Mouse (Mus musculus) gastrocnemius, adult 18-20 months (tissue): ENCODE results near the gene Scd1. TPM values are rescaled to one million over a fixed set of nuclear protein-coding genes. Genes with fewer than 3 reads are reported as not detected.

Experiments
- DNase-seq: peaks from one replicate; pipeline ENCODE4 v3.0.0; 2021; ENCODE audit warnings: low spot score
- long read RNA-seq, 2 experiments: library from polyadenylated mRNA; stranded (forward); transcript quantifications; one replicate each; pipeline ENCODE4 v2.0.0; 2021
- total RNA-seq, 2 experiments: library from RNA; stranded (reverse); gene quantifications; 2 replicates each; pipeline ENCODE4 v1.2.3; 2021

Gene Scd1
- total RNA-seq: 10 to 100 TPM; 20.6 to 38.0 TPM
- long read RNA-seq, experiment 1, full-length matches to known transcripts: 25 of 37 reads
- long read RNA-seq, experiment 1, partial matches to known transcripts: 3 of 37 reads
- long read RNA-seq, experiment 1, other reads (novel, unspliced or antisense): 9 of 37 reads
- long read RNA-seq, experiment 2, full-length matches to known transcripts: 4 of 9 reads
- long read RNA-seq, experiment 2, partial matches to known transcripts: 2 of 9 reads
- long read RNA-seq, experiment 2, other reads (novel, unspliced or antisense): 3 of 9 reads

- DNase-seq: peak; percentile 55
Observed at GRCm38 (mm10) chr19:44407341-44408222, at the start of gene Scd1. Scd1 (minus strand) TSS chr19:44407879.

DNA sequence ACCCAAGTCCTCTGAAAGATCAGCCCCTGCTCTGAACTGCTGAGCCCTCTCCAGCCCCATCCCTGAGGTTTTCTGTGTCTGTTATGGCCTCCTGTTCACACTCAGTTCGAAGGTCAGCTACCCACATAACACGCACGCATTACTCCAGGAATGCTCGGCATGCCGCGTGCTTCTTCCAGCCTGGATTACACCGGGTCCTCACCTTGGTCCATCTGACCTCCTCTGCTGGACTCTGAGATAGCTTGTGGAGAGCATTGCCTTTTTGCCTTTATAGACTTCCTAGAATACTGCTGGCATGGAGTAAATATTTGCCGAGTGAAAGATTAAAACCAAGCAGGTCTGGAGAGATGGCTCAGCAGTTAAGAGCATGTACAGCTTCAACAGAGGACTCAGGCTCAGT is 47.7 kb upstream of the Scd1 start:
- no peak for DNase-seq

DNA sequence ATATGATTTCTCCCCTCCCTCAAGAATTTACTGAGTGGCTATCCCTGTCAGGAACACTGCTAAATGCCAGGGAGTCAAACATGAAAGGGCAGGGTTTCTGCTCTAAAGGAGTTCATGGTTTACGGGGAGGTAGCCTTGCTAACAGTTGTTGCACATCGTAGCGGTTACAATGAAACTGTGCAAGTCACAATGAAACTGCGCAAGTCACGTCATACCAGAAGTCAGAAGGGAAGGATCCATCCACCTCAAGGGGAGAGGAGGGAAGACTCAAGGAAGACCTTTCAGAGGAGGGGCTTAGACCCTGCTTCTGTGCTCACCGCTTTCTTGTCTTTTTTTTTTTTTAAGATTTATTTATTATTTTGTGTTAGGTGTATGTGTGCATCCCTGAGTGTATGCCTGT is 47.2 kb upstream of the Scd1 start:
- peak; percentile 16 for DNase-seq

GRCm38 (mm10) chr19:44447927-44448326 is 40.2 kb upstream of the Scd1 start:
- no peak for DNase-seq

GRCm38 (mm10) chr19:44445755-44446154 is 38.1 kb upstream of the Scd1 start:
- no peak for DNase-seq

DNA sequence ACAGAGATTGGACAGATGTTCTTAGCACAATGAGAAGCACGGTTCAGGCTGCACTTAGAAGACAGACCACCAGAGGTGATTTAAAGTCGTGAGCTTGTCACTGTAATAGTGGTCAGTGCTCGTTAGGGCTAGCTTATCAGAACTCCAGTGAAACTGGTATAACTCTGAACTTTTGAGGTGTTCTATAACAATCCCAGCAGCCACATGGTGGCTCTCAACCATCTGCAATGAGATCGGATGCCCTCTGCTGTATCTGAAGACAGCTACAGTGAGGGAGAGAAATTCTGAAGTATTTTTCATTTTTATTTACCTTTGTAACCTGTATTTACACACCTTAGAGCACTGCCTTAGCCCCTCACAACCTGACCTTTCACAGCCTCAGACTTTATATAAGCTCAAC is 31.6 kb upstream of the Scd1 start:
- DNase-seq: no peak

DNA sequence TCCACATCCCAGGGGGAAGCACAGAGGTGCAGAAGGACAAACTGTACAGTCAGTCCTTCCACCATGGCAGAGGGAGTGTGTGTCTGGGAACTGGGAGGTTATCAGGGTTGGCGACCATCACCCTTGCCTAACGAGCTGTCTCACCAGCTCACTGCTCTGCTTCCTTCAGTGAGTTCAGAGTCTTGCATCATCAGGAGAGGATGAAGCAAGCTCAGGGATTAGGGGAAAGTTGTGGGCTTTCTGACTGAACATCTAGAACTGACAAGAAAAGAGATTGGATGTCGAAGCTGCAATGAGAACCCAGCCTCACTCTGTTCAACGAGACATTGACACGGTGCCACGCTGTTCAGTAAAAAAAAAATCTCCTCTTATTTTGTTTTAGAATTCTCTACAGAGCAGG is 30.3 kb upstream of the Scd1 start:
- no peak for DNase-seq

DNA sequence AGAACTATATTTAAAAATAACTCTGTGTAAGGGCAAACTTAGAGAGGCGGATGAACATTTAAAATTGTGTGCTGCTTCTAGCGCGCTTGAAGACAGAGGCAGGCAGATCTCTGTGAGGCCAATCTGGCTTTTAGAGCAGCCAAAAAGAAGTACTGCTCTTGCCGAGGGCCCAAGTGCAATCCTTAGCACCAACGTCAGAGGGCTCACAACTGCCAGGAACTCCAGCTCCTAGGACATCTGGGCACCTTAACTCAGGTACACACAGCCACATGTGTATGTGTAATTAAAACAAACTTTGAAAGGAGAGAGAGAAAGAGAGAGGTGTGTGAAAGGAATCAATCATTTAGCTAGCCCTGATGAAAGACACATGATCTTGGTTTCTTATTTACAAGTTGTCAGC is 24.4 kb upstream of the Scd1 start:
- no peak for DNase-seq

DNA sequence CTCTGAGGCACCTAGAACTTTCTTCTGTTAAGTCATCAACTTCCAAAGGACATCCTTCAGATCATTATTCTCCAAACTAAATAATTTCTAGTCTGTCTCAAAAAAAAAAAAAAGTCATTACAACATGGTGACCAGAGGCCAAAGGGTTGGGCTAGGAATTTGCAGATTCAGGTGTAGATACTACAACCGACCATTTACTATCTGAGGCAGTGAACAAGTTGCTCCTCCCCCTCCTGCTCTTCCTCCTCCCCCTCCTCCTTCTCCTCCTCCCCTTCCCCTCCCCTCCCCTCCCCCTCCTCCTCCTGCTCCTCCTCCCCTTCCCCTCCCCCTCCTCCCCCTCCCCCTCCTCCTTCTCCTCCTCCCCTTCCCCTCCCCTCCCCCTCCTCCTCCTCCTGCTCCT is 20.0 kb upstream of the Scd1 start:
- DNase-seq: no peak

GRCm38 (mm10) chr19:44422051-44422631 is 14.5 kb upstream of the Scd1 start:
- DNase-seq: peak; percentile 25

GRCm38 (mm10) chr19:44419530-44419929 is 11.9 kb upstream of the Scd1 start:
- DNase-seq: no peak

- peak; percentile 63 for DNase-seq
Observed at GRCm38 (mm10) chr19:44418945-44419344, 11.3 kb upstream of the Scd1 start.

DNA sequence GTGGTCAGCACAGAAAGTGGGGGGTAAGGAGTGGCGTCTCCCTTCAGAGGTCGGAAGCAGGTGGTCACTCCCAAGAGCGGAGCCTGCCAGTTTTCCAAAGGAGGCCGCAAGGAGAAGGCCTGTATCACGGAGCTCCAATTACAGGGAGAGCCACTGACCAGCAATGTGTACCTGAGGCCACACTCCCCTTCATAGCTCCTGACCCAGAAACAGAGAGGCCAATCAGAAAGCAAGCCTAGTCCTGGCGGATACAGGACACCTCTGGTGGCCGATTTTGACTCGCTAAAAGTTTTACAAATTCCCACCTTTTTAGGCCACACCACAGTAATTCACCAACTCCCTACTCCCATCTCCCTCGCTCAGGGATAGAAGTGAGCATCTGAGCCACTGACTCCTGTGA is 10.9 kb upstream of the Scd1 start:
- no peak for DNase-seq

- DNase-seq: no peak
Observed at GRCm38 (mm10) chr19:44418061-44418460, 10.4 kb upstream of the Scd1 start.

- DNase-seq: no peak
Observed at GRCm38 (mm10) chr19:44417448-44417847, 9.8 kb upstream of the Scd1 start.

DNA sequence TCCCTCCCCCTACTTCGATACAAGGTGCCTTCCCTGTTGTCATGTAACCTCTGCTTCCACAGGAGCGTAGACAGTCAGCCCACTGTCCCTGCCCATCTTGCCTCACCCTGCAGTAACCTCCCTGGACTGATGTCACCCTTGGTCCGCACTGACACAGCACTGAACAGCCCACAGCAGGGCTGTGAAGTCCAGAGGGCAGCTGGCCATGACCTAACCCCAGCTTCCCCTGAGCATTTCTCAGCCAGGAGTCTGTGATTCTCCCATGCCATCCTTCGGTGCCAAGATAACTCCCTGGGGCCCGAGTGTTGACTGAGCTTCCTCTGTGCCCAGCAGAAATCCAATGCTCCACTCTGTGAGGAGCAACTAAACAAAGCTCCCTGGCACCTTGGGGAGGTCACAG is 8.6 kb upstream of the Scd1 start:
- peak; percentile 60 for DNase-seq

DNA sequence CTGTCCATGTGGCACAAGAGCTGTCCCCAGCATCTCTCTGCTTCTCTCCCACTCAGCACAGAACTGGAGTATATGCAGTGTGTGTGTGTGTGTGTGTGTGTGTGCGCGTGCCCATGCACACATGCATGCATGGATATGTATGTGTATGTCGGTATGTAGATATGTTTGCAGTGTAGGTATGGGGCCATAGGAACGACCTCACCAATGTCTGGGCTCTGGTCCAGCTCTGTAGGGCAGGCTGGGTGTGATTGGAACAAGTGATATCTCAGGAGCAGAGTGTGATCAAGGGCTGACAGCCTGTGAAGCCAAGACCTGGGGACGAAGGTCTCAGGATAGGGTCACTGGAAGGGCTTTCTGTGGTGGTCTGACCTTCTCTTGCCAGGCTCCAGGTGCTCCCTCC is 7.8 kb upstream of the Scd1 start:
- no peak for DNase-seq

DNA sequence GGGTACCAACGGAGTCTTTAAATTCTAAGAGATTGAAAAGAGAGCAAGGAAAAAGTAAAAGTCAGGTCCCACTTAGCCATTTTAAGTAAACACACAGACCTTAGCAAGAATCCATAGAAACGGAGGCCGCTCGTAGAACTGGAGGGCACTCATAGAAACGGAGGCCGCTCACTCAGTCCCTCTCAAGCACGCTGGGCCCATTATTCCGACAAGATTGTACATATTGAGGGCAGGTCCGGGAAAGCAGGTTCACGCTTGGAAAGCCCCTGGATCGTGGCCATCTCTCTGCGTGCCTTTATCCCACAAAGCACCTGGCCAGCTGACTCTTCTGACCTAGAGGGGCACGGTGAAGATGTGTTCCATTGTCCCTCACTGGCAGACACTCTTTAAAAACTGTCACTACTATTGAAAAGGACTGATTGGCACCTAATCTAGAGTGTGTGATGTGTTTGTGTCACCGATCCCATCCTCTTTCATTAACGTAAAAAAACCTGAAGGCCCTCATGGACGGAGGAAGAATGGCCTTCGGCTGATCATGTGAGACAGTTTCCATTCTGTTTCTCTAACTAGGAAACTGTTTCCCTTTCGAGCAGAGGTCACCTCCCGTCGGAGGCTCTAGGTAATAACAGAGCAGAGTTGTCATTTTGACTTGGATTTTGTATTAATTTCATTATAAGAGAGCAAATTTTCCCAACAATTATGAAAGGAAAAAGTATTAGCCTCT is 2.8 kb upstream of the Scd1 start:
- no peak for DNase-seq

DNA sequence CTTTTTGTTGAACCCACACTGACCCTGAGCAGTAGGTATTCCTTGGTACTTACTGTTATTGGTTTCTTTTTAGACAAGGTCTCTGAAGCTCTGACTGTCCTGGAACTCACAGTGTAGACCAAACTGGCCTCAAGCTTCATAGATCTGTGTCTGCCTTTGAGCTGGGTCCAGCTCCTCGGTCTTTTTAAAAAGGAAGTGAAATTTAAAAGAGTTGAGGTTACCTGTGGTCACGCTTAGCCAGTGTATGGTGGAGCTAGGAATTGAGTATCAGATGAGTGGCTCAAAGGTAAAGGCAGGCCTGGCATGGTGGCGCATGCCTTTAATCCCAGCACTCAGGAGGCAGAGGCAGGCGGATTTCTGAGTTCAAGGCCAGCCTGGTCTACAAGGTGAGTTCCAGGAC is 916 bp upstream of the Scd1 start:
- no peak for DNase-seq

- DNase-seq: peak; percentile 68
Observed at GRCm38 (mm10) chr19:44408223-44408545, 505 bp upstream of the Scd1 start.

DNA sequence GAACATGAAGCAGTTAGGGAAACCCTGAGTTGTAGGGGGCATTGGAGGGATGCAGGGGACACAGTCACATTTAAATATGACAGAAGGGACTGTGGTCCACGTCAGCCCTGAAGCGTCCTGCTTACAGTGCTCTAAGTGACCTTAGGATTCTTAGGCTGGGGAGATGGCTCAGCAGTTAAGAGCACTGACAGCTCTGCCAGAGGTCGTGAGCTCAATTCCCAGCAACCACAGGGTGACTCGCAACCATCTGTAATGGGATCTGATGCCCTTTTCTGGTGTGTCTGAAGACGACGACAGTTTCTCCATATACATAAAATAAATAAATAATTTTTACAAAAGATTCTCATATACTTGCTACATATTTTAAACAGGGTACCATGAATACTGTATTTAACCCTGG is 4.1 kb downstream of the Scd1 start:
- DNase-seq: no peak
